Mouse (Mus musculus): ENCODE results near the gene Hrh2. TPM values are rescaled to one million over a fixed set of nuclear protein-coding genes. Genes with fewer than 3 reads are reported as not detected.

The Hrh2 gene
- 0.04 and 0.10 TPM in 2 replicates for polyA plus RNA-seq (2014; fragmentation: Nextera tagmentation; extraction: Ambion mirVana)

- H3K9me3 ChIP-seq (replicated peaks; ENCODE audit: control insufficient read depth, low read length): no peaks in the 10 kb centered on the region
- H3K27me3 ChIP-seq (ENCODE audit: control insufficient read depth, insufficient read depth, low read length): peaks cover 16% of the 10 kb centered on the region
- H3K4me2 ChIP-seq: peak within 1 kb of the TSS; percentile 70
- WGBS (ENCODE audit: insufficient replicate concordance): 3% methylated on average over 28 of the region's 31 CpGs
- H3K36me3 ChIP-seq (ENCODE audit: control insufficient read depth, insufficient read depth, low read length): no peaks in the 10 kb centered on the region
- peaks cover 7% of the 10 kb centered on the region; the same call in 1 of the 2 replicates for H3K4me1 ChIP-seq (ENCODE audit: control insufficient read depth, insufficient read depth, low read length)
- peak within 1 kb of the TSS; percentile 37 for H3K4me3 ChIP-seq (ENCODE audit: low read depth, low read length)
- H3K9ac ChIP-seq (ENCODE audit: low read depth, low read length): 0 out of 2 replicates have a peak within 1 kb of the TSS, but pooled peaks have one; percentile 43
- no peak within 1 kb of the TSS for H3K27ac ChIP-seq (ENCODE audit: low read depth, low read length)
- ATAC-seq (replicated peaks; ENCODE audit: insufficient number of reproducible peaks, low FRiP score, low TSS enrichment): no peak
These were observed at the start of gene Hrh2 for GRCm38 (mm10) chr13:54192021-54192481. Gene Hrh2 (plus strand): TSS chr13:54192129.

- no peak for ATAC-seq (replicated peaks; ENCODE audit: insufficient number of reproducible peaks, low FRiP score, low TSS enrichment)
- Histone ChIP-seq H3K4me2 (peak overlapping the region; percentile 20; the same call in 1 of the 2 replicates), H3K9ac (ENCODE audit: low read depth, low read length) (no peak overlapping the region), H3K36me3 (ENCODE audit: control insufficient read depth, insufficient read depth, low read length) (no peaks in the 10 kb centered on the region), H3K27ac (ENCODE audit: low read depth, low read length) (no peak overlapping the region), H3K9me3 (replicated peaks; ENCODE audit: control insufficient read depth, low read length) (no peaks in the 10 kb centered on the region; the same call in 1 of the 2 replicates), H3K27me3 (ENCODE audit: control insufficient read depth, insufficient read depth, low read length) (no peaks in the 10 kb centered on the region), H3K4me1 (ENCODE audit: control insufficient read depth, insufficient read depth, low read length) (no peaks in the 10 kb centered on the region), H3K4me3 (ENCODE audit: low read depth, low read length) (no peak overlapping the region)
- 15% methylated on average over 5 of the region's 5 CpGs for WGBS (ENCODE audit: insufficient replicate concordance)
These were observed 48.1 kb upstream of the Hrh2 start for GRCm38 (mm10) chr13:54143788-54144187.

GRCm38 (mm10) chr13:54144624-54145023 lies 47.3 kb upstream of the Hrh2 start:
- Histone ChIP-seq H3K9ac (ENCODE audit: low read depth, low read length) (no peak overlapping the region), H3K4me3 (ENCODE audit: low read depth, low read length) (no peak overlapping the region), H3K27ac (ENCODE audit: low read depth, low read length) (no peak overlapping the region), H3K4me1 (ENCODE audit: control insufficient read depth, insufficient read depth, low read length) (no peaks in the 10 kb centered on the region), H3K9me3 (replicated peaks; ENCODE audit: control insufficient read depth, low read length) (no peaks in the 10 kb centered on the region; the same call in 1 of the 2 replicates), H3K27me3 (ENCODE audit: control insufficient read depth, insufficient read depth, low read length) (no peaks in the 10 kb centered on the region), H3K4me2 (no peak overlapping the region), H3K36me3 (ENCODE audit: control insufficient read depth, insufficient read depth, low read length) (no peaks in the 10 kb centered on the region)
- no peak for ATAC-seq (replicated peaks; ENCODE audit: insufficient number of reproducible peaks, low FRiP score, low TSS enrichment)
- WGBS (ENCODE audit: insufficient replicate concordance): 61% methylated on average over 5 of the region's 5 CpGs

GRCm38 (mm10) chr13:54147328-54147727 lies 44.6 kb upstream of the Hrh2 start:
- no peak overlapping the region for H3K27ac ChIP-seq (ENCODE audit: low read depth, low read length)

GRCm38 (mm10) chr13:54152421-54152820 lies 39.5 kb upstream of the Hrh2 start:
- no peak for ATAC-seq (replicated peaks; ENCODE audit: insufficient number of reproducible peaks, low FRiP score, low TSS enrichment)
- Histone ChIP-seq H3K4me3 (ENCODE audit: low read depth, low read length) (no peak overlapping the region), H3K9ac (ENCODE audit: low read depth, low read length) (no peak overlapping the region), H3K9me3 (replicated peaks; ENCODE audit: control insufficient read depth, low read length) (no peaks in the 10 kb centered on the region), H3K4me1 (ENCODE audit: control insufficient read depth, insufficient read depth, low read length) (peaks cover 4% of the 10 kb centered on the region; the same call in 1 of the 2 replicates), H3K27ac (ENCODE audit: low read depth, low read length) (no peak overlapping the region), H3K4me2 (no peak overlapping the region), H3K27me3 (ENCODE audit: control insufficient read depth, insufficient read depth, low read length) (no peaks in the 10 kb centered on the region), H3K36me3 (ENCODE audit: control insufficient read depth, insufficient read depth, low read length) (no peaks in the 10 kb centered on the region)
- 71% methylated on average over 1 of the region's 1 CpGs for WGBS (ENCODE audit: insufficient replicate concordance)

More at GRCm38 (mm10) chr13:54147328-54147727, 44.6 kb upstream of the Hrh2 start:
- no peaks in the 10 kb centered on the region for H3K27me3 ChIP-seq (ENCODE audit: control insufficient read depth, insufficient read depth, low read length)
- no peak for ATAC-seq (replicated peaks; ENCODE audit: insufficient number of reproducible peaks, low FRiP score, low TSS enrichment)
- no peaks in the 10 kb centered on the region; the same call in 1 of the 2 replicates for H3K9me3 ChIP-seq (replicated peaks; ENCODE audit: control insufficient read depth, low read length)
- no peak overlapping the region for H3K9ac ChIP-seq (ENCODE audit: low read depth, low read length)
- H3K4me1 ChIP-seq (ENCODE audit: control insufficient read depth, insufficient read depth, low read length): no peaks in the 10 kb centered on the region
- WGBS (ENCODE audit: insufficient replicate concordance): 65% methylated on average over 1 of the region's 1 CpGs
- no peak overlapping the region for H3K4me3 ChIP-seq (ENCODE audit: low read depth, low read length)
- H3K4me2 ChIP-seq: no peak overlapping the region
- no peaks in the 10 kb centered on the region for H3K36me3 ChIP-seq (ENCODE audit: control insufficient read depth, insufficient read depth, low read length)

- Histone ChIP-seq H3K27me3 (ENCODE audit: control insufficient read depth, insufficient read depth, low read length) (no peaks in the 10 kb centered on the region), H3K9me3 (replicated peaks; ENCODE audit: control insufficient read depth, low read length) (no peaks in the 10 kb centered on the region), H3K4me2 (no peak overlapping the region), H3K4me1 (ENCODE audit: control insufficient read depth, insufficient read depth, low read length) (peaks cover 4% of the 10 kb centered on the region; the same call in 1 of the 2 replicates), H3K27ac (ENCODE audit: low read depth, low read length) (no peak overlapping the region), H3K9ac (ENCODE audit: low read depth, low read length) (no peak overlapping the region), H3K36me3 (ENCODE audit: control insufficient read depth, insufficient read depth, low read length) (no peaks in the 10 kb centered on the region), H3K4me3 (ENCODE audit: low read depth, low read length) (no peak overlapping the region)
- 41% methylated on average over 7 of the region's 7 CpGs for WGBS (ENCODE audit: insufficient replicate concordance)
- no peak for ATAC-seq (replicated peaks; ENCODE audit: insufficient number of reproducible peaks, low FRiP score, low TSS enrichment)
These were observed 39.0 kb upstream of the Hrh2 start for GRCm38 (mm10) chr13:54152911-54153310.

GRCm38 (mm10) chr13:54153672-54154218 lies 38.2 kb upstream of the Hrh2 start:
- WGBS (ENCODE audit: insufficient replicate concordance): 9% methylated on average over 9 of the region's 9 CpGs
- Histone ChIP-seq H3K27ac (ENCODE audit: low read depth, low read length) (no peak overlapping the region), H3K4me3 (ENCODE audit: low read depth, low read length) (no peak overlapping the region), H3K9me3 (replicated peaks; ENCODE audit: control insufficient read depth, low read length) (no peaks in the 10 kb centered on the region), H3K9ac (ENCODE audit: low read depth, low read length) (no peak overlapping the region), H3K4me2 (0 out of 2 replicates have a peak overlapping the region, but pooled peaks have one; percentile 6), H3K36me3 (ENCODE audit: control insufficient read depth, insufficient read depth, low read length) (no peaks in the 10 kb centered on the region), H3K4me1 (ENCODE audit: control insufficient read depth, insufficient read depth, low read length) (peaks cover 4% of the 10 kb centered on the region; the same call in 1 of the 2 replicates), H3K27me3 (ENCODE audit: control insufficient read depth, insufficient read depth, low read length) (no peaks in the 10 kb centered on the region)
- no peak for ATAC-seq (replicated peaks; ENCODE audit: insufficient number of reproducible peaks, low FRiP score, low TSS enrichment)

GRCm38 (mm10) chr13:54155822-54156221 lies 36.1 kb upstream of the Hrh2 start:
- ATAC-seq (replicated peaks; ENCODE audit: insufficient number of reproducible peaks, low FRiP score, low TSS enrichment): no peak
- Histone ChIP-seq H3K4me2 (no peak overlapping the region), H3K9ac (ENCODE audit: low read depth, low read length) (no peak overlapping the region), H3K4me3 (ENCODE audit: low read depth, low read length) (no peak overlapping the region), H3K36me3 (ENCODE audit: control insufficient read depth, insufficient read depth, low read length) (no peaks in the 10 kb centered on the region), H3K4me1 (ENCODE audit: control insufficient read depth, insufficient read depth, low read length) (peaks cover 4% of the 10 kb centered on the region; the same call in 1 of the 2 replicates), H3K27me3 (ENCODE audit: control insufficient read depth, insufficient read depth, low read length) (no peaks in the 10 kb centered on the region), H3K27ac (ENCODE audit: low read depth, low read length) (no peak overlapping the region), H3K9me3 (replicated peaks; ENCODE audit: control insufficient read depth, low read length) (no peaks in the 10 kb centered on the region)
- WGBS (ENCODE audit: insufficient replicate concordance): 64% methylated on average over 2 of the region's 2 CpGs

- H3K27me3 ChIP-seq (ENCODE audit: control insufficient read depth, insufficient read depth, low read length): no peaks in the 10 kb centered on the region
- WGBS (ENCODE audit: insufficient replicate concordance): 14% methylated on average over 7 of the region's 7 CpGs
These were observed 32.7 kb upstream of the Hrh2 start for GRCm38 (mm10) chr13:54159256-54159655.

More at GRCm38 (mm10) chr13:54159256-54159655, 32.7 kb upstream of the Hrh2 start:
- Histone ChIP-seq H3K4me2 (no peak overlapping the region), H3K4me3 (ENCODE audit: low read depth, low read length) (no peak overlapping the region), H3K36me3 (ENCODE audit: control insufficient read depth, insufficient read depth, low read length) (no peaks in the 10 kb centered on the region), H3K9me3 (replicated peaks; ENCODE audit: control insufficient read depth, low read length) (no peaks in the 10 kb centered on the region), H3K4me1 (ENCODE audit: control insufficient read depth, insufficient read depth, low read length) (no peaks in the 10 kb centered on the region), H3K9ac (ENCODE audit: low read depth, low read length) (no peak overlapping the region), H3K27ac (ENCODE audit: low read depth, low read length) (no peak overlapping the region)
- no peak for ATAC-seq (replicated peaks; ENCODE audit: insufficient number of reproducible peaks, low FRiP score, low TSS enrichment)
